Mouse (Mus musculus) bone marrow macrophage, adult 2 months (primary cell): ENCODE results near the gene Senp1. TPM values are rescaled to one million over a fixed set of nuclear protein-coding genes. Genes with fewer than 3 reads are reported as not detected.

Experiments
- H3K27ac ChIP-seq: 2 replicates; pipeline ENCODE4 v1.5.1; 2012; ENCODE audit warnings: low read depth, low read length; ENCODE audit not compliant: insufficient read depth
- H3K4me1 ChIP-seq: 2 replicates; pipeline ENCODE4 v1.6.1; 2012; ENCODE audit warnings: low read length; ENCODE audit not compliant: control insufficient read depth, insufficient read depth
- H3K4me3 ChIP-seq: 2 replicates; pipeline ENCODE4 v1.5.1; 2012; ENCODE audit warnings: mild to moderate bottlenecking, low read length, moderate library complexity; ENCODE audit not compliant: insufficient read depth
- CTCF ChIP-seq: IDR thresholded peaks from 2 replicates; pipeline ENCODE4 v1.5.1; 2012; ENCODE audit warnings: low read depth, mild to moderate bottlenecking, low read length, moderate library complexity
- POLR2A ChIP-seq: IDR thresholded peaks from 2 replicates; pipeline ENCODE4 v1.6.1; 2012; ENCODE audit warnings: mild to moderate bottlenecking, low read depth, low read length, borderline replicate concordance
- polyA plus RNA-seq: library from polyadenylated mRNA; stranded (reverse); fragments of >200 nt; gene quantifications from 2 replicates; pipeline ENCODE4 v1.2.4, GENCODE M21; 2012; ENCODE audit not compliant: missing spikeins, insufficient read depth, insufficient read length

Senp1 gene
- polyA plus RNA-seq, 1 experiment, result 18.7 TPM

DNA sequence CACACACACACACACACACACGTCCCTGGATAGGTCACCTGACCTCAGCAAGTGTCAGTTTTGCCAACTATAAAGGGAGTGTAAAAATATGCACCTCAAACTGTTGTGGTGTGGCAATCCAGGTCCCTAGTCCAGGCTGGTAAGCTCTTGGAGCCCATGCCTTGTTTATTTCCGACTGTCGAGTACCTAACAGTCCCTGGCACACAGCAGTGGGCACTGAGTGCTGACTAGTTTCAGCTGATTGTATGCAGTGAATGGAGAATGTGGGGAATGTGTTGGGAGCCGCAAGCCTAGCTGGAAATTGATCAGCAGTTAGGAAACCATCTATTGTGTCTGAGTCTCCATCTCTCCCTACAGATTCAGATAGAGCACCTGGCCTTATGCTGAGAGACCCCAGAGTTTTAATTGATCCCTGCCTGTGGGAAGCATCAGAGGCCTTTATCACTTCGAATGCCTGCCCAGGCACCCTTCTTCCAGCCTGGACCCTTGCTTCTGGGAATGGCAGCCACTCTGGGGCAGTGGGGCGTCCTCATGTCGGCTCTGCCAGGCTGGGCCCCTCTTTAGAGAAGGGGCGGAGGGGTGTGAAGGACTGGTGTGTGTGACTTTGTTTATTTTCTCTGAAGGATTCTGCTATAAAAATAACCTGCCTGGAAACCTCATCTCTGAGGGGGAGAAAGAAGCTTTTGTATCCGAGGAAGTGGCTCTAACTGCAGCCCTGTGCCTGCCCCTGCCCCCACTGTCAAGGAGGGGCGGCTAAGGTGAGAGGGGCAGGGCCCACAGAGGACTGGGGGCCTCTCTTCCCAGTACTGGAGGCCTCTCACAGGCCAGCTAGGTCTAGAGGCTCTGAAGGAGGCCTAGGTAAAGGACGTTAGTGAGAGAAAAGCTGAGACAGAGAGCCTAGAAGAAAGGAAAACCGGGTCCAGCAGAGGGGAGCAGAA, 66.3 kb downstream of the Senp1 start:
- TF ChIP-seq CTCF (no peak), POLR2A (no peak)
- H3K4me1 ChIP-seq, result no peaks in the 10 kb centered on the region
- no peak overlapping the region for H3K27ac ChIP-seq
- H3K4me3 ChIP-seq, result no peak overlapping the region

DNA sequence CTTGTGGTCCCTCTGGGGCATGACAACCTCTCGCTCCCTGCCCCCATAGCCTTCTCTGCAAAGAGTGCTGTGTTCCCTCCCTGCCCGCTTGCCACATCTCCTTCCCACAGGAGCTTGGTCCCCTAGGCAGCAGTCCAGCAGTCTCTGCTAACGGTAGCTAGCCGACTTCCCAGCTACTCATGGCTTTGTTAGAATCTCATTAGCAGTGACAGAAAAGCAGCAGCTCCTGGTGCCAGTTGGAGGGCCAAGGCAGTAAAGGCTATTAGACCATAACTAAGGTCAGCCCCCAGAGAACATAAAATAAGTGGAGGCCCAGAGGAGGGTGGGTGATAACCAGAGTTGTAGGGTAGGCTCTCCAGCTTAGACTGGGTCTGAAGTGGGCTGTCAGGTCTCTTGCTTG, 67.9 kb downstream of the Senp1 start:
- TF ChIP-seq CTCF, result no peak
- no peak for TF ChIP-seq POLR2A
- no peak overlapping the region for H3K27ac ChIP-seq
- no peak overlapping the region for H3K4me3 ChIP-seq
- no peaks in the 10 kb centered on the region for H3K4me1 ChIP-seq

DNA sequence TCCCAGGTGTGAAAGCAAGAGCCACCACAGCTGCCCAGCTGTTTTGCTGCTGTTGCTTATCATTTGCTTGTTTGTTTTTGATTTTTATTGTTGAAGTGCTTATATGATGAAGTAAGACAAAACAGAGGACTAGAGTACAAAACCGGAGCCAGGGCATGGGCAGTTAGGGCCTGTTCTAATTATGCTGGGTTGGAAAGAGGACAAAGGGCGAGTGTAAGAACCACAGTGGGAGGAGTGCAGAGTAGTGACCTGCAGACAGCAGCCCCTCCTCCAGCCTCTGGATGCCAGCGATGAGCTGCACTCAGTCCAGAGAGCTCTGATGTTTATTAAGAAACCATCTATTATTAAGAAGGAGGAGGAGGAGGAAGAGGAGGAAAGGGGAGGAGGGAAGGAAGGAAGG, 70.4 kb downstream of the Senp1 start:
- TF ChIP-seq CTCF (no peak), POLR2A (no peak)
- Histone ChIP-seq H3K27ac (no peak overlapping the region), H3K4me1 (no peaks in the 10 kb centered on the region), H3K4me3 (no peak overlapping the region)

DNA sequence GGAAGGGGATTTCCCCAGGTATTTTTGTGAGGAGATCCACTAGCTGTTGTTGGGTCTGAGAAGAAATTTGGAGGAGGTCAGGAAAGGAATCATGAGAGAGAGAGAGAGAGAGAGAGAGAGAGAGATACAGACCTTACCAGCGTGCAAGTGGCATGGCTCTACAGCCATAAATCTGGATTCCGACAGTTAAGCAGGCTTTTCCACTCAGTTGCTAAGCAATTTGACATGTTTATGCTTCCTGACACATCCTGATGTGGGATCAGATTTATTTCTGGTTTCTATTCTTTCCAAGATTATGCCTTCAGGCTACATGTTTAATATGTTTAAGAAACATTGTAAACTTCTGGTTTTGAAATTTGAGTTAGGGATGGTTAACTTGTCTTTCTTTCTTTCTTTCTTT, 71.7 kb downstream of the Senp1 start:
- Histone ChIP-seq H3K4me1 (no peaks in the 10 kb centered on the region), H3K4me3 (no peak overlapping the region), H3K27ac (no peak overlapping the region)
- TF ChIP-seq CTCF (no peak), POLR2A (no peak)

DNA sequence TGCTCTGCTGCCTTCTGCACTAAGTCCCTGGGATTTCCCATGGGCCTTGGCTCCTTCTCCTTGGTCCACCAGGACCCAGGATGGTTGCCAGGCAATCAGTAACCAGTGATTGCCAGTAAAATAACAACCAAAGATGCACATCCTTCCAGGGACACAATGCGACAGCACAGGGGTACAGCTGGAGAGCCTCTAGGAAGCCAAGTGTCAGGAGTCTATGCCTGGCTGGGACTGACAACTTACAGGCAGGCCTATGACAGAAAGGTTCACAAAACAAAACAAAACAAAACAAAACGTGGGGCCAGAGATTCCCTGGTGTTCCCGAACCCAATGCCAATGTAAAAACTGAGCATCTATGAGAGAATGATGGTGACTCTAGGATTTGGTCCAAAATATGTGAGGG, 74.5 kb downstream of the Senp1 start:
- TF ChIP-seq CTCF (no peak), POLR2A (no peak)
- Histone ChIP-seq H3K4me1 (no peaks in the 10 kb centered on the region), H3K4me3 (no peak overlapping the region), H3K27ac (no peak overlapping the region)

DNA sequence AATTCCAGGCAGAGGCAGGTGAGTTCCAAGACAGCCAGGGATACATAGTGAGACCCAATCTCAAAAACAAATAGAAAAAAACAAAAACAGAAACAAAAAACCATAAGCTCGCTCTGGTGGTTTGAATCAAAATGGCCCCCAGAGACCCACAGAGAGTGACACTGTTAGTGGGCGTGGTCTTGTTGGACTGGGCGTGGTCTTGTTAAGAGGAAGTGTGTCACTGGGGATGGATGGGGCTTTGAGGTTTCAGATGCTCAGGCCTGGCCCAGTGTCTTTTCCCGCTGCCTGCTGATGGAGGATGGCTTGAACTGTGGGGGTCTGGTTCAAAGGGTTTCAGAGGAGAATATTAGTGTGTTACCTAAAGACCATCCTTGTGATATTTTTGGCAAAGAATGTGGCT, 75.6 kb downstream of the Senp1 start:
- TF ChIP-seq CTCF (no peak), POLR2A (no peak)
- Histone ChIP-seq H3K4me3 (no peak overlapping the region), H3K4me1 (no peaks in the 10 kb centered on the region), H3K27ac (no peak overlapping the region)

DNA sequence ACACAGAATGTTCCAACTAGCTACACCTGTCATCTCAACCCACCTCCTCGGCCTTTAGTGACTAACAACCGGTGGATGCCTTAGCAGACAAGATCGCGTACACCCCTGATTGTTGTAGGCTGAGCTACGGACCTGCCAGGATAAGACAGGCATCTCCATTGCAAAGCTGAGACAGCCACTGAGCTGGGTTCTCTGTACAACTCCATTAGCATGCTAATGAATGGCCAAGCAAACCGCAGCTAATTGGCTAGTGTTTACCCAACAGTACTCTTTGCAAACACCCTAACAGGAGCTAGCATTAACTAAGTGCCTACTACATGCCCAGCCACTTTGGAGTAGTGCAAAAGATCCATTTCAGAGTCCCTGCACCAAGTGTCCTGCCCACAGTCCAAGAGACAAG, 80.7 kb downstream of the Senp1 start:
- TF ChIP-seq CTCF (no peak), POLR2A (no peak)
- H3K27ac ChIP-seq, result no peak overlapping the region
- no peak overlapping the region for H3K4me3 ChIP-seq
- H3K4me1 ChIP-seq, result no peaks in the 10 kb centered on the region

DNA sequence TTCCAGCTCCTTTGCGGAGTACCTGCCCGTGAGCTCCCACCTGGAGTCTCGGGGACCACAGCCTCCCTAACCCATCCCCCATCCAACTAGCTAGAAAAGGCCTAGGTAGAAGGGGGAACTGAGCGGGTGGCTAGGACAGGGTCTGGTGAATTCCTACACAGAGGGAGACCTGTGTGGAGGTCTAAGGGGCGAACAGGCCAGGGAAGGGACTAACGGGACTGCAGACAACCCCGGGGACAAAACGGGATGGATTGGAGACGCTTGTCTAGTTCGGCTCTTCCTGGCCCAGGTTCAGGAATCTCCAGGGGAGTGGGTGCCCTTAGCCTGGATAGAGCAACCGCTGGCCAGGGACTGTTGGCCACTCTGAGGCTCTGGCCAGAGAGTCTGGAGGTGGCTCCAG, 88.4 kb downstream of the Senp1 start:
- no peaks in the 10 kb centered on the region for H3K4me1 ChIP-seq
- no peak overlapping the region for H3K4me3 ChIP-seq
- no peak overlapping the region for H3K27ac ChIP-seq
- no peak for TF ChIP-seq POLR2A
- no peak for TF ChIP-seq CTCF

DNA sequence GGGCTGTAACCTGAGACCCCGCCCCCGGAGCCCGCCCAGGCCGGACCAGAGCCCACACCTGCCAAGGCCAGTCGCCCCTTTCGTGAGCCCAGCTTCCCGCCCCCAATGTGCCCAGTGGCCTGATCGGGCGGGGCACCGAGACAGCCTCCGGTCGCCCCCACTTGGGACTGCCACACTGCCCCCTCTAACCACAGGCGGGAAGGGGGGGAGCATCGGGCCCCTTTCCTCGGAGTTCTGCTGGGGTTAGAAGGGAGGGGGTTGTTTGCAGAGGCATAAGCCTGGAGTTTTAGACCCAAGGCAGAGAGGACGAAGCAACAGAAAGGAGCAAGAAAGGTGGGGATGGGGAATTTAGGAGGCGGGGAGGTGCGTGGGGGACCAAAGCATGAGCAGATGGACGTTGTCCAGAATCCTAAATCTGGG, 88.8 kb downstream of the Senp1 start:
- H3K27ac ChIP-seq, result no peak overlapping the region
- H3K4me3 ChIP-seq, result no peak overlapping the region
- TF ChIP-seq CTCF, result no peak
- no peak for TF ChIP-seq POLR2A
- no peaks in the 10 kb centered on the region for H3K4me1 ChIP-seq

DNA sequence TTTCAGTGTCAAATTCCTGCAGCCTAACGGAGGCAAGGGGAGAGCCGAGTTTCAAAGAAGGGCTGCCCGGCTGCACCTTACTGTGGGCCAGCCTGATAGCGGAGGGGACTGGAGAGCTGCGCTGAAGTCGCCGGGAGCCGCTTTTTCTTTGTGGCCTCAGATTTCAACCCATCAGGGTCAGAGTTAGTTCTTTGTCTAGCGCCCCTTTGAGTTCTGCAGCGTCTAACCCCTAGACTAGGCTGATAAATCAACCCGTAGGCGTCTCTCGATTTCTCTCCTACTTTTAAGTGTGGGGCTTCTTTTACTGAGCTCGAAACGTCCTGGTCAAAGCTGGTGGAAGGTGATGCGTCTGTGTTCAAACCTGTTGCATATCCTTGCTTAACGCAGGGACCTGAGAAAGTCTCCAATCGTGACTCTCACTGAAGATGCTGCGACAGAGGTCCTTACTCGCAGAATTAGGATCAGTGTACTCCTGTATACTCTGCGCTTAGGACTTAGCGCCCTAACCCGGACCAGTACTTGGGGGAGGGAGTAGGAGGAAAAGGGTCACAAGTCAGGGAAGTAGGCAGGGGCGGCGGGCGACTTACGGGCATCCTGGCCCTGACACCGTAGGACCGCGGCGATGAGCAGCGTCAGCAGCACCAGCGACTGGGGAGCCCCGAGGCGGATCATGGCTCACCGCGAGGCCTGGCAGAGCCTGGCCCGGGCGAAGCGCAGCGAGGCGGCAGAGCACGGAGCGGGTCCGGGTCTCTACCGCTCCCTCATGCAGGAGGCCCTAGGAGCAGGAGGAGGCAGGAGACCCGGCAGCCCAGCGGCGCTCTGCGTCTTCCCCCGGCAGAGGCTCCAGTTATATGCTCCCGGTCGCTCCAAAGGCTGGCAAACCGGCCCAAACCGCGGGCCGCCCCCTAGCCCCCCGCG, 89.5 kb downstream of the Senp1 start, which contains the start of gene Col2a1:
Gene Col2a1, minus strand, starts transcription at position 874 of the 918 bp plus-strand sequence.
- TF ChIP-seq CTCF (no peak), POLR2A (no peak)
- Histone ChIP-seq H3K4me1 (no peaks in the 10 kb centered on the region), H3K27ac (no peak within 1 kb of the TSS), H3K4me3 (no peak within 1 kb of the TSS)
